10 mouse cellular contexts compared by ENCODE assay signal in the genomic region with DNA sequence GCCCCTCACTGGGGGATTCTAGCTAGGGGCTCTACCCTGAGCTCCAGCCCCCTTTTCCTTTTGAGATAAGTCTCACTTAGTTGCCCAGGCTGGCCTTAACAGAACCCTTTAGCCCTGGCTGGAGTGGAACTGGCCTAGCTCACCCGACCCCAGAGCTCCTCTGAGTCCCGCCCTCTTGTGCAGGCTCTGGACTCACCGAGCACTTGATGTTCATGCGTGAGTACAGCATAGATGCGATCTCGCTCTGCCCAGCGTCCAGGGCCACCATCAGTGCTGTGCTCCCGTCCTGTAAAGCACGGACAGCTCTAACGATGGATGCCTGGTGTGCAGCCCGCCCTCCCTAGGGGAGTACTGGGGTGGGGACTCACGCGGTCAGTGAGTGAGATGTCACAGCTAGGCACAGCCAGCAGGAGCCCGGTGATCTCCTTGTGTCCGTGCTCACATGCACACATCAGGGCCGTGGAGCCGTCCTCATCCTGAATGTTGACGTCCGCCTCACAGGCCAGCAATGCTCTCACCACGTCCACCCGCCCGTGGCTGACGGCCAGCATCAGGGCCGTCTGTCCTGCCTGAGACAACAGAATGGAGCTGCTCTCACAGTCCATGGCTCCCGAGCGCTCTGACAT. TPM values are rescaled to one million over a fixed set of nuclear protein-coding genes. Genes with fewer than 3 reads are reported as not detected.
A peak's percentile ranks its signal among the peaks of the same experiment; 100 is the strongest.
DNase-seq lines count a peak whose midpoint lies in the region; ATAC-seq and TF ChIP-seq lines count a peak whose summit lies in the region.
"Had no signal": no experiment of that assay in that cellular context is flagged by ENCODE, and none has a peak within 500 bp of the region (broad histone marks: within the 10 kb centered on the region; RNA-seq: fewer than 3 reads in every experiment).

No protein-coding gene starts in this region.

- peaks cover 13% of the 10 kb centered on the region for H3K36me3 ChIP-seq in ES-Bruce4 (ENCODE audit: control insufficient read depth, insufficient read depth, low read length, poor library complexity, severe bottlenecking)
- H3K36me3 ChIP-seq in intestine, embryonic 15.5 days, result peaks cover 26% of the 10 kb centered on the region

- H3K9ac ChIP-seq in ES-Bruce4 (ENCODE audit: low read depth, poor library complexity, severe bottlenecking), result peak overlapping the region; percentile 4
- H3K9ac ChIP-seq in intestine, embryonic 15.5 days, result no peak overlapping the region

- TF ChIP-seq POLR2A in ES-Bruce4 (IDR thresholded peaks at IDR 0.05; ENCODE audit: insufficient read depth, low read length), result no peak
- TF ChIP-seq POLR2A in embryonic fibroblast, embryonic 13.5 days (IDR thresholded peaks at IDR 0.05; ENCODE audit: low read depth, low read length), result no peak

- H3K4me3 ChIP-seq in ES-Bruce4 (ENCODE audit: low read depth, low read length), result peak overlapping the region; percentile 20
- no peak overlapping the region for H3K4me3 ChIP-seq in embryonic fibroblast, embryonic 13.5 days (ENCODE audit: insufficient read depth, low read length)
- no peak overlapping the region for H3K4me3 ChIP-seq in intestine, embryonic 15.5 days (replicated peaks)
- no peak overlapping the region for H3K4me3 ChIP-seq in left cerebral cortex, adult 2 months
- H3K4me3 ChIP-seq: erythroblast, embryonic 14.5 days; myocyte had no signal

- no peak for TF ChIP-seq EP300 in ES-Bruce4 (IDR thresholded peaks at IDR 0.05; ENCODE audit: insufficient read depth, low read depth, low read length)

- TF ChIP-seq CTCF in ES-Bruce4 (IDR thresholded peaks at IDR 0.05; ENCODE audit: low read depth, low read length), result no peak
- no peak for TF ChIP-seq CTCF in embryonic fibroblast, embryonic 13.5 days (IDR thresholded peaks at IDR 0.05; ENCODE audit: borderline replicate concordance, insufficient read depth, low read length)
- TF ChIP-seq CTCF in left cerebral cortex, adult 2 months (IDR thresholded peaks at IDR 0.05), result no peak

- H3K27ac ChIP-seq in ES-Bruce4 (ENCODE audit: insufficient read depth, low read length), result peak overlapping the region; percentile 98
- peak overlapping the region; percentile 99 for H3K27ac ChIP-seq in embryonic fibroblast, embryonic 13.5 days (ENCODE audit: insufficient read depth, low read length)
- H3K27ac ChIP-seq in intestine, embryonic 15.5 days, result peak overlapping the region; percentile 37
- no peak overlapping the region for H3K27ac ChIP-seq in left cerebral cortex, adult 2 months

- ATAC-seq in intestine, embryonic 15.5 days, result no peak; the same call in 1 of the 2 replicates

- WGBS in intestine, embryonic 15.5 days, result 77% methylated on average over 26 of the region's 26 CpGs

- H3K4me2 ChIP-seq in intestine, embryonic 15.5 days (replicated peaks), result no peak overlapping the region

- no peaks in the 10 kb centered on the region for H3K9me3 ChIP-seq in ES-Bruce4 (replicated peaks; ENCODE audit: control insufficient read depth, insufficient read depth, low read length, poor library complexity, severe bottlenecking)
- no peaks in the 10 kb centered on the region for H3K9me3 ChIP-seq in intestine, embryonic 15.5 days

- peak; percentile 46 for DNase-seq in gastrocnemius, postnatal 14 days
- DNase-seq in gastrocnemius, postnatal 4 days (ENCODE audit: low spot score in 2 of 2), result no peak
- DNase-seq in yolk sac, embryonic 10.5 days (ENCODE audit: low spot score), result no peak
- no peak for DNase-seq in frontal cortex, postnatal 36 days (ENCODE audit: low spot score in 2 of 2)
- no peak for DNase-seq in left cerebral cortex, adult 2 months (ENCODE audit: extremely low spot score in 1 of 2, low spot score in 2 of 2)

- H3K4me1 ChIP-seq in ES-Bruce4 (ENCODE audit: control insufficient read depth, insufficient read depth, low read length), result peaks cover 14% of the 10 kb centered on the region
- peaks cover 17% of the 10 kb centered on the region for H3K4me1 ChIP-seq in embryonic fibroblast, embryonic 13.5 days (ENCODE audit: control insufficient read depth, insufficient read depth, low read length)
- no peaks in the 10 kb centered on the region for H3K4me1 ChIP-seq in intestine, embryonic 15.5 days (replicated peaks)

- no peaks in the 10 kb centered on the region for H3K27me3 ChIP-seq in ES-Bruce4 (ENCODE audit: control insufficient read depth, insufficient read depth, low read length, poor library complexity, severe bottlenecking)
- no peaks in the 10 kb centered on the region for H3K27me3 ChIP-seq in intestine, embryonic 15.5 days (replicated peaks)

- intact Hi-C loops in gastrocnemius, postnatal 14 days (cut with DNase I; ENCODE audit: low total_unique reads), result no loop called here
- intact Hi-C loops in left cerebral cortex, adult 2 months (cut with DNase I), result no loop called here

RNA-seq across cellular contexts. Expression of gene Spc24, which starts 9.6 kb away (rescaled TPM):
- 1 to 10 TPM; 3.2 to 3.6 TPM for total RNA-seq in gastrocnemius, postnatal 14 days (2021)
- 10 to 100 TPM; 10.8 to 14.2 TPM for total RNA-seq in gastrocnemius, postnatal 4 days (2021)
- polyA plus RNA-seq in ES-Bruce4 (2011; ENCODE audit: insufficient read depth, insufficient read length, low read depth, missing spikeins), result 56.6 and 62.5 TPM in 2 replicates
- polyA plus RNA-seq in embryonic fibroblast, embryonic 13.5 days (2011; ENCODE audit: insufficient read length, low read depth, missing spikeins), result 14.2 and 21.2 TPM in 2 replicates
- 94.2 and 107 TPM in 2 replicates for polyA plus RNA-seq in intestine, embryonic 15.5 days (2015; fragmentation: Nextera tagmentation; extraction: Ambion mirVana)
- total RNA-seq in left cerebral cortex, adult 2 months (2021), result 1 to 10 TPM; 1.7 to 2.4 TPM

RNA-seq across cellular contexts. Expression of gene Kank2, which starts 28.9 kb away (rescaled TPM):
- 10 to 100 TPM; 17.9 to 21.2 TPM for total RNA-seq in gastrocnemius, postnatal 14 days (2021)
- total RNA-seq in gastrocnemius, postnatal 4 days (2021), result 10 to 100 TPM; 48.1 to 49.1 TPM
- 62.3 and 63.5 TPM in 2 replicates for polyA plus RNA-seq in ES-Bruce4 (2011; ENCODE audit: insufficient read depth, insufficient read length, low read depth, missing spikeins)
- 59.7 and 75.7 TPM in 2 replicates for polyA plus RNA-seq in embryonic fibroblast, embryonic 13.5 days (2011; ENCODE audit: insufficient read length, low read depth, missing spikeins)
- 16.3 and 16.7 TPM in 2 replicates for polyA plus RNA-seq in intestine, embryonic 15.5 days (2015; fragmentation: Nextera tagmentation; extraction: Ambion mirVana)
- 1 to 10 TPM; 8.5 to 8.8 TPM for total RNA-seq in left cerebral cortex, adult 2 months (2021)

RNA-seq across cellular contexts. Expression of gene Ldlr, which starts 46.4 kb away (rescaled TPM):
- total RNA-seq in gastrocnemius, postnatal 14 days (2021), result 1 to 10 TPM; 4.5 to 9.5 TPM
- total RNA-seq in gastrocnemius, postnatal 4 days (2021), result 10 to 100 TPM; 25.6 to 37.2 TPM
- polyA plus RNA-seq in ES-Bruce4 (2011; ENCODE audit: insufficient read depth, insufficient read length, low read depth, missing spikeins), result 79.3 and 80.6 TPM in 2 replicates
- polyA plus RNA-seq in embryonic fibroblast, embryonic 13.5 days (2011; ENCODE audit: insufficient read length, low read depth, missing spikeins), result 54.6 and 74.3 TPM in 2 replicates
- 76.7 and 81.2 TPM in 2 replicates for polyA plus RNA-seq in intestine, embryonic 15.5 days (2015; fragmentation: Nextera tagmentation; extraction: Ambion mirVana)
- total RNA-seq in left cerebral cortex, adult 2 months (2021), result 10 to 100 TPM; 15.8 to 17.7 TPM
